Mouse (Mus musculus): Measurements from ENCODE around the gene Sclt1. TPM values are rescaled to one million over a fixed set of nuclear protein-coding genes. Genes with fewer than 3 reads are reported as not detected.

Sclt1 gene
- polyA plus RNA-seq, 1 experiment from 2014 or later = 12.7 TPM

- 74% methylated on average over 13 of the region's 13 CpGs for WGBS
- peak; percentile 48; the same call in 1 of the 2 replicates for ATAC-seq (ENCODE audit: insufficient number of reproducible peaks, low FRiP score)
- H3K36me3 ChIP-seq = peaks cover 48% of the 10 kb centered on the region
Measured at GRCm38 (mm10) chr3:41605601-41606329, 136.5 kb downstream of the Sclt1 start.

GRCm38 (mm10) chr3:41604629-41605321 is 137.5 kb downstream of the Sclt1 start:
- H3K9me3 ChIP-seq (replicated peaks) = no peaks in the 10 kb centered on the region
- H3K27ac ChIP-seq (ENCODE audit: poor library complexity, severe bottlenecking) = no peak overlapping the region
- no peak overlapping the region for H3K4me2 ChIP-seq
- no peak for ATAC-seq (ENCODE audit: insufficient number of reproducible peaks, low FRiP score)
- no peak overlapping the region for H3K9ac ChIP-seq
- WGBS = 88% methylated on average over 12 of the region's 12 CpGs
- H3K36me3 ChIP-seq = peaks cover 39% of the 10 kb centered on the region
- no peak overlapping the region for H3K4me3 ChIP-seq
- peaks cover 52% of the 10 kb centered on the region for H3K4me1 ChIP-seq (replicated peaks)
- H3K27me3 ChIP-seq (replicated peaks) = no peaks in the 10 kb centered on the region

More at GRCm38 (mm10) chr3:41605601-41606329, 136.5 kb downstream of the Sclt1 start:
- H3K4me3 ChIP-seq = no peak overlapping the region
- H3K9me3 ChIP-seq (replicated peaks) = no peaks in the 10 kb centered on the region
- no peaks in the 10 kb centered on the region for H3K27me3 ChIP-seq (replicated peaks)
- no peak overlapping the region for H3K4me2 ChIP-seq
- peak overlapping the region; percentile 18; the same call in 1 of the 2 replicates for H3K27ac ChIP-seq (ENCODE audit: poor library complexity, severe bottlenecking)
- H3K4me1 ChIP-seq (replicated peaks) = peaks cover 46% of the 10 kb centered on the region
- H3K9ac ChIP-seq = no peak overlapping the region

- Histone ChIP-seq H3K9ac (no peak overlapping the region), H3K9me3 (replicated peaks) (no peaks in the 10 kb centered on the region), H3K27me3 (replicated peaks) (no peaks in the 10 kb centered on the region), H3K4me1 (replicated peaks) (peaks cover 62% of the 10 kb centered on the region), H3K4me2 (no peak overlapping the region), H3K27ac (ENCODE audit: poor library complexity, severe bottlenecking) (no peak overlapping the region), H3K36me3 (peaks cover 39% of the 10 kb centered on the region), H3K4me3 (no peak overlapping the region)
- 64% methylated on average over 5 of the region's 5 CpGs for WGBS
- no peak for ATAC-seq (ENCODE audit: insufficient number of reproducible peaks, low FRiP score)
Measured at GRCm38 (mm10) chr3:41603470-41604019, 138.8 kb downstream of the Sclt1 start.

- no peak overlapping the region for H3K9ac ChIP-seq
- H3K4me1 ChIP-seq (replicated peaks) = peaks cover 68% of the 10 kb centered on the region
- H3K4me2 ChIP-seq = no peak overlapping the region
- no peak overlapping the region for H3K4me3 ChIP-seq
- WGBS = 71% methylated on average over 10 of the region's 10 CpGs
- H3K9me3 ChIP-seq (replicated peaks) = no peaks in the 10 kb centered on the region
- no peak for ATAC-seq (ENCODE audit: insufficient number of reproducible peaks, low FRiP score)
- H3K27me3 ChIP-seq (replicated peaks) = no peaks in the 10 kb centered on the region
- H3K36me3 ChIP-seq = peaks cover 41% of the 10 kb centered on the region
- no peak overlapping the region for H3K27ac ChIP-seq (ENCODE audit: poor library complexity, severe bottlenecking)
Measured at GRCm38 (mm10) chr3:41602933-41603332, 139.4 kb downstream of the Sclt1 start.

- peaks cover 55% of the 10 kb centered on the region for H3K36me3 ChIP-seq
- no peak overlapping the region for H3K27ac ChIP-seq (ENCODE audit: poor library complexity, severe bottlenecking)
- no peak overlapping the region for H3K9ac ChIP-seq
- 82% methylated on average over 9 of the region's 9 CpGs for WGBS
- H3K4me3 ChIP-seq = no peak overlapping the region
- ATAC-seq (ENCODE audit: insufficient number of reproducible peaks, low FRiP score) = no peak
- H3K27me3 ChIP-seq (replicated peaks) = no peaks in the 10 kb centered on the region
- H3K4me1 ChIP-seq (replicated peaks) = peaks cover 57% of the 10 kb centered on the region
- H3K9me3 ChIP-seq (replicated peaks) = no peaks in the 10 kb centered on the region
- H3K4me2 ChIP-seq = no peak overlapping the region
Measured at GRCm38 (mm10) chr3:41601226-41602020, 140.9 kb downstream of the Sclt1 start.

GRCm38 (mm10) chr3:41599806-41600589 is 142.3 kb downstream of the Sclt1 start:
- no peak overlapping the region for H3K9ac ChIP-seq
- H3K4me1 ChIP-seq (replicated peaks) = peaks cover 43% of the 10 kb centered on the region
- H3K9me3 ChIP-seq (replicated peaks) = no peaks in the 10 kb centered on the region
- ATAC-seq (ENCODE audit: insufficient number of reproducible peaks, low FRiP score) = peak; percentile 49; the same call in 1 of the 2 replicates
- whole genome bisulfite sequencing = 64% methylated on average over 14 of the region's 14 CpGs
- H3K4me3 ChIP-seq = no peak overlapping the region
- H3K27me3 ChIP-seq (replicated peaks) = no peaks in the 10 kb centered on the region
- peaks cover 54% of the 10 kb centered on the region for H3K36me3 ChIP-seq
- H3K4me2 ChIP-seq = no peak overlapping the region
- peak overlapping the region; percentile 60; the same call in 1 of the 2 replicates for H3K27ac ChIP-seq (ENCODE audit: poor library complexity, severe bottlenecking)

- Histone ChIP-seq H3K36me3 (peaks cover 54% of the 10 kb centered on the region), H3K4me1 (replicated peaks) (peaks cover 40% of the 10 kb centered on the region), H3K4me2 (no peak overlapping the region), H3K4me3 (no peak overlapping the region), H3K27ac (ENCODE audit: poor library complexity, severe bottlenecking) (peak overlapping the region; percentile 60; the same call in 1 of the 2 replicates), H3K9ac (no peak overlapping the region), H3K27me3 (replicated peaks) (no peaks in the 10 kb centered on the region), H3K9me3 (replicated peaks) (no peaks in the 10 kb centered on the region)
- 84% methylated on average over 10 of the region's 10 CpGs for WGBS
- ATAC-seq (ENCODE audit: insufficient number of reproducible peaks, low FRiP score) = no peak
Measured at GRCm38 (mm10) chr3:41599226-41599625, 143.1 kb downstream of the Sclt1 start.

GRCm38 (mm10) chr3:41598412-41598811 is 143.9 kb downstream of the Sclt1 start:
- Histone ChIP-seq H3K4me2 (no peak overlapping the region), H3K9me3 (replicated peaks) (no peaks in the 10 kb centered on the region), H3K4me3 (no peak overlapping the region), H3K27ac (ENCODE audit: poor library complexity, severe bottlenecking) (no peak overlapping the region), H3K36me3 (peaks cover 56% of the 10 kb centered on the region), H3K4me1 (replicated peaks) (peaks cover 35% of the 10 kb centered on the region), H3K27me3 (replicated peaks) (no peaks in the 10 kb centered on the region), H3K9ac (no peak overlapping the region)
- WGBS = 61% methylated on average over 9 of the region's 9 CpGs
- ATAC-seq (ENCODE audit: insufficient number of reproducible peaks, low FRiP score) = no peak

GRCm38 (mm10) chr3:41597036-41597435 is 145.3 kb downstream of the Sclt1 start:
- Histone ChIP-seq H3K4me1 (replicated peaks) (peaks cover 29% of the 10 kb centered on the region), H3K9me3 (replicated peaks) (no peaks in the 10 kb centered on the region), H3K27me3 (replicated peaks) (no peaks in the 10 kb centered on the region), H3K4me3 (no peak overlapping the region), H3K4me2 (no peak overlapping the region), H3K36me3 (peaks cover 59% of the 10 kb centered on the region), H3K27ac (ENCODE audit: poor library complexity, severe bottlenecking) (no peak overlapping the region), H3K9ac (no peak overlapping the region)
- no peak for ATAC-seq (ENCODE audit: insufficient number of reproducible peaks, low FRiP score)
- 88% methylated on average over 8 of the region's 8 CpGs for WGBS

GRCm38 (mm10) chr3:41595010-41595409 is 147.3 kb downstream of the Sclt1 start:
- no peaks in the 10 kb centered on the region for H3K27me3 ChIP-seq (replicated peaks)
- H3K27ac ChIP-seq (ENCODE audit: poor library complexity, severe bottlenecking) = no peak overlapping the region
- no peak overlapping the region for H3K9ac ChIP-seq
- H3K36me3 ChIP-seq = peaks cover 54% of the 10 kb centered on the region
- peaks cover 41% of the 10 kb centered on the region for H3K4me1 ChIP-seq (replicated peaks)
- no peak for ATAC-seq (ENCODE audit: insufficient number of reproducible peaks, low FRiP score)
- H3K4me2 ChIP-seq = no peak overlapping the region
- 93% methylated on average over 4 of the region's 4 CpGs for WGBS
- no peak overlapping the region for H3K4me3 ChIP-seq
- no peaks in the 10 kb centered on the region for H3K9me3 ChIP-seq (replicated peaks)
